Mouse (Mus musculus): ENCODE data around the gene Gm9780.
"Not testable (repeated sequence)": the region's sequence is repeated elsewhere in the genome, so short reads cannot be mapped to it uniquely, and the experiment has no call there.

- not testable (repeated sequence) for TF ChIP-seq CTCF (IDR thresholded peaks at IDR 0.05; ENCODE audit: low read depth, low read length); POLR2A (IDR thresholded peaks at IDR 0.05; ENCODE audit: insufficient read depth, low read length)
Measured at GRCm38 (mm10) chr14:25978371-25979241, 63.9 kb downstream of the Gm9780 start, which contains the start of gene Duxbl1.
